Mouse (Mus musculus): ENCODE measurements around the gene Sult4a1. TPM values are rescaled to one million over a fixed set of nuclear protein-coding genes. Genes with fewer than 3 reads are reported as not detected.

The Sult4a1 gene
- polyA plus RNA-seq, 1 experiment: 1.7 TPM

DNA sequence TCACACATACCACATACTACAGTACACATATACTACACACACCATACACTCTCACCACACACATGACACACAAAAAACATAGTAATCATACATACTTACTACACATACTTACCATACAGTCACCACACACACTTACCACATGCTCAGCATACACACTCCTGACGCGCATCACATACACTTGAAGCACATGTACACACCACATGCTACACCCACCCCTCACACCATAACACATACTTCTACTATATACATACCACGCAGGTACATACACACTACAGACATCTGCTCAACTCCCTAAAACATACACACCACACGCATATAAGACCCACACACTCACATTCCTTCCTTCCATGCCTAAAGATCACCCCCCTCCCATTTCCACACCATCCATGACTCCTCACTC lies 52.3 kb downstream of the Sult4a1 start:
- Histone ChIP-seq H3K4me1 (ENCODE audit: control insufficient read depth, insufficient read depth, low read length) (no peaks in the 10 kb centered on the region), H3K4me3 (replicated peaks; ENCODE audit: control insufficient read depth, low read depth, low read length) (no peak overlapping the region), H3K27ac (ENCODE audit: control insufficient read depth, insufficient read depth, low read depth, low read length, poor library complexity) (no peak overlapping the region)
- TF ChIP-seq CTCF (IDR thresholded peaks at IDR 0.05; ENCODE audit: control insufficient read depth, insufficient read depth, low read length) (no peak), POLR2A (IDR thresholded peaks at IDR 0.05; ENCODE audit: borderline replicate concordance, control insufficient read depth, low read depth, low read length) (no peak)
- 89% methylated on average over 4 of the region's 4 CpGs for WGBS

DNA sequence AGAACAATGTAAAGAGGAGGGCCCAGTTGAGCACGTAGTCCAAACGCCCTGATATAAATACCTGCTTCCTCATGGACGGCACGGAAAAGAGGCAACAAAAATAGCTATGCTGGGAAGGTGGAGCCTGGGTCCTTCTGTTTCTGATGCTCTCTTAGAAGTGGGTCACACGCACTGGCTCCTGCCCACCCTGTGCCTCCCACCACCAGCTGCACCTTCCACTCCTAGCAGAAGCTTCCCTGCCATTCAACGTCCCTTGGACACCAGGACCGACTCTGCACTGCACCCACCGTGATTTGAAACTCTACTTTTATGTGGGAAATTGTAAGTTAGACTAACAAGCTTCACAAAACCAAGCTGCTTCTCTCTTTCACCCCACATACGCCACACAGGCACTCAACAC lies 53.2 kb downstream of the Sult4a1 start:
- WGBS: 76% methylated on average over 9 of the region's 9 CpGs
- H3K4me3 ChIP-seq (replicated peaks; ENCODE audit: control insufficient read depth, low read depth, low read length): no peak overlapping the region
- no peaks in the 10 kb centered on the region for H3K4me1 ChIP-seq (ENCODE audit: control insufficient read depth, insufficient read depth, low read length)
- no peak overlapping the region for H3K27ac ChIP-seq (ENCODE audit: control insufficient read depth, insufficient read depth, low read depth, low read length, poor library complexity)
- no peak for TF ChIP-seq POLR2A (IDR thresholded peaks at IDR 0.05; ENCODE audit: borderline replicate concordance, control insufficient read depth, low read depth, low read length)
- TF ChIP-seq CTCF (IDR thresholded peaks at IDR 0.05; ENCODE audit: control insufficient read depth, insufficient read depth, low read length): no peak

DNA sequence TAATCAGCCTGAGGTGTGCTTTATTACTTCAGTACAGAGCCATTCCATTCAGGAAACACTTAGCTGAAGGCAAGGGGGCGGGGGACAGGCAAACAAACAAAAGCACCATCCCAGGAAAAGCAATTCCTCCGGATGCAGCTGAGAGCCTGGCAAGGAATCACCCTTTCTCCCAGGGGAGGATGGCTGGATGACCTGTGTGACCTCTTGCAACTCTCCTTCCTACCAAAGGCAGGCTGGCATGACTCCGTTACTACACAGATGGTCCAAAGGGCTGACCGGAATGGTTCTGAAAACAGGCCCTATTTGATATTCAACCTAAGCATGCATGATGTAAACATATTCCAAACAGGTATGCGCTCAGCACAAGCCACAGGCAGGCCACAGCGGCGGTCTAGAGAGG lies 56.0 kb downstream of the Sult4a1 start:
- WGBS: 63% methylated on average over 7 of the region's 7 CpGs
- H3K4me1 ChIP-seq (ENCODE audit: control insufficient read depth, insufficient read depth, low read length): no peaks in the 10 kb centered on the region
- TF ChIP-seq CTCF (IDR thresholded peaks at IDR 0.05; ENCODE audit: control insufficient read depth, insufficient read depth, low read length): no peak
- no peak for TF ChIP-seq POLR2A (IDR thresholded peaks at IDR 0.05; ENCODE audit: borderline replicate concordance, control insufficient read depth, low read depth, low read length)
- H3K27ac ChIP-seq (ENCODE audit: control insufficient read depth, insufficient read depth, low read depth, low read length, poor library complexity): no peak overlapping the region
- H3K4me3 ChIP-seq (replicated peaks; ENCODE audit: control insufficient read depth, low read depth, low read length): no peak overlapping the region

DNA sequence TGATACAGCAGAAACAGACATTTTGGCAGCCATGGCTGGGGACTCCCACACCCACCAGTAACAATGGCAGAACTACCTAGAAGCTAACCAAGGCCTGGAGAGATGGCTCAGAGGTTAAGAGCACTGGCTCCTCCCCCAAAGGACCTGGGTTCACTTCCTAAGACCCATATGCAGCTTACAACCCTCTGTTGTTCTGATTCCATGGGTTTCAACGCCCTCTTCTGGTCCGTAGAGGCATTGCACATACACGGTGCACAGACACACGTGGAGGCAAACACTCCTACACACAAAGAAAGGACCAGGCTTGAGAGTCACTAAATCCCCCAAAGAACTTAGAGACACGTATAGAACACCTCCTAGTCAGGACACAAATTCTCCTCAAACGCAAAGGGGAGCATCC lies 60.0 kb downstream of the Sult4a1 start:
- Histone ChIP-seq H3K27ac (ENCODE audit: control insufficient read depth, insufficient read depth, low read depth, low read length, poor library complexity) (no peak overlapping the region), H3K4me1 (ENCODE audit: control insufficient read depth, insufficient read depth, low read length) (no peaks in the 10 kb centered on the region), H3K4me3 (replicated peaks; ENCODE audit: control insufficient read depth, low read depth, low read length) (no peak overlapping the region)
- 82% methylated on average over 6 of the region's 6 CpGs for WGBS
- TF ChIP-seq POLR2A (IDR thresholded peaks at IDR 0.05; ENCODE audit: borderline replicate concordance, control insufficient read depth, low read depth, low read length): no peak
- TF ChIP-seq CTCF (IDR thresholded peaks at IDR 0.05; ENCODE audit: control insufficient read depth, insufficient read depth, low read length): no peak

DNA sequence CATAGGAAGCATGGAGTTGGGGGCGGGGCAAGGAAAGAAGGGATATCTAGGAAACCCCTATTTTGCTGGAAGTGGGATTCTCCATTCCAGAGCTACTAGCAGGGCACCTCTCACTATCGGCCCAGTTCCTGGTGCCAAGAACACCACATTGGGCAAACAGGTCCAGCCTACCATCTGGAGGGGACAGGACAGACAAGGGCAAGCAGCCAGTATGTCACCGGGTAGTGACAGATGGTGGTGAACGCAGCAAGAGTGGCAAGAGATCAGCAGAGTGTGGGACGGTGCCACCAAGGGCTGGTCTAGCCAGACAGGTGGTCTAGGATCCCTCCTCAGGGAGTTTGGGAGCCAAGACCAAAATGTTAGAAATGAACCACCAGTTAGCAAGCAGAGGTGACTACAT lies 68.5 kb downstream of the Sult4a1 start:
- Histone ChIP-seq H3K4me1 (ENCODE audit: control insufficient read depth, insufficient read depth, low read length) (no peaks in the 10 kb centered on the region), H3K27ac (ENCODE audit: control insufficient read depth, insufficient read depth, low read depth, low read length, poor library complexity) (no peak overlapping the region), H3K4me3 (replicated peaks; ENCODE audit: control insufficient read depth, low read depth, low read length) (no peak overlapping the region)
- WGBS: 83% methylated on average over 5 of the region's 5 CpGs
- no peak for TF ChIP-seq POLR2A (IDR thresholded peaks at IDR 0.05; ENCODE audit: borderline replicate concordance, control insufficient read depth, low read depth, low read length)
- no peak for TF ChIP-seq CTCF (IDR thresholded peaks at IDR 0.05; ENCODE audit: control insufficient read depth, insufficient read depth, low read length)

Other genes with a start within 250 kb of the Sult4a1 start
- not detected in 2 replicates for gene Efcab6, start 40.4 kb downstream of the Sult4a1 start, polyA plus RNA-seq (2011; ENCODE audit: insufficient read depth, insufficient read length, low replicate concordance, missing spikeins)
- gene Pnpla5, start 17.4 kb upstream of the Sult4a1 start, polyA plus RNA-seq (2011; ENCODE audit: insufficient read depth, insufficient read length, low replicate concordance, missing spikeins): not detected in 2 replicates
- gene Pnpla3, start 62.1 kb upstream of the Sult4a1 start, polyA plus RNA-seq (2011; ENCODE audit: insufficient read depth, insufficient read length, low replicate concordance, missing spikeins): 0.74 TPM in 1 of 2 replicates, not detected in the other
- gene Samm50, start 86.5 kb upstream of the Sult4a1 start, polyA plus RNA-seq (2011; ENCODE audit: insufficient read depth, insufficient read length, low replicate concordance, missing spikeins): 24.7 and 37.1 TPM in 2 replicates
- gene Parvb, start 126.3 kb upstream of the Sult4a1 start, polyA plus RNA-seq (2011; ENCODE audit: insufficient read depth, insufficient read length, low replicate concordance, missing spikeins): 85.2 and 120 TPM in 2 replicates
- 25.8 and 35.4 TPM in 2 replicates for gene Parvg, start 218.3 kb upstream of the Sult4a1 start, polyA plus RNA-seq (2011; ENCODE audit: insufficient read depth, insufficient read length, low replicate concordance, missing spikeins)

Data from bone marrow, adult 2 months (tissue).